Mouse (Mus musculus) mouse embryonic stem cell (cell line): ENCODE measurements around the gene Ulk4.

ENCODE experiments used
- in situ Hi-C, 2 experiments: fragments of 300-500 bp; cut with MboI; formaldehyde crosslinking; loops; 1 replicate in 1 of 2; 3 replicates in 1 of 2; pipeline ENCODE4 v1.14.3; 2019 to 2020; ENCODE audit warnings: low sequenced_read_pairs in 2 of 2, low pct_unique_long_range_greater_than_20kb in 1 of 2, mixed read lengths in 1 of 2; ENCODE audit not compliant: unreplicated experiment in 1 of 2

The Ulk4 gene

GRCm38 (mm10) chr9:120985524-120985923 is 291.5 kb downstream of the Ulk4 start:
- in situ Hi-C loops: no loop called here

- in situ Hi-C loops: no loop called here
These were observed 292.0 kb downstream of the Ulk4 start for GRCm38 (mm10) chr9:120985009-120985408.

- in situ Hi-C loops: no loop called here
These were observed 292.5 kb downstream of the Ulk4 start for GRCm38 (mm10) chr9:120984509-120984908.

- in situ Hi-C loops: no loop called here
These were observed 293.1 kb downstream of the Ulk4 start for GRCm38 (mm10) chr9:120983849-120984248.

GRCm38 (mm10) chr9:120981777-120982176 is 295.2 kb downstream of the Ulk4 start:
- in situ Hi-C loops: no loop called here

GRCm38 (mm10) chr9:120976856-120977255 is 300.1 kb downstream of the Ulk4 start:
- in situ Hi-C loops: no loop called here

- in situ Hi-C loops: no loop called here
These were observed 300.8 kb downstream of the Ulk4 start for GRCm38 (mm10) chr9:120976158-120976557.

- in situ Hi-C loops: no loop called here
These were observed 302.8 kb downstream of the Ulk4 start for GRCm38 (mm10) chr9:120974209-120974608.

GRCm38 (mm10) chr9:120973026-120973515 is 303.9 kb downstream of the Ulk4 start:
- in situ Hi-C loops: no loop called here

- in situ Hi-C loops: no loop called here
These were observed 312.0 kb downstream of the Ulk4 start for GRCm38 (mm10) chr9:120965007-120965406.

- in situ Hi-C loops: no loop called here
These were observed 312.8 kb downstream of the Ulk4 start for GRCm38 (mm10) chr9:120964224-120964623.

GRCm38 (mm10) chr9:120963720-120964119 is 313.3 kb downstream of the Ulk4 start:
- in situ Hi-C loops: no loop called here

- in situ Hi-C loops: no loop called here
These were observed 313.9 kb downstream of the Ulk4 start for GRCm38 (mm10) chr9:120963104-120963503.

- in situ Hi-C loops: no loop called here
These were observed 314.9 kb downstream of the Ulk4 start for GRCm38 (mm10) chr9:120961969-120962700.

GRCm38 (mm10) chr9:120961466-120961865 is 315.5 kb downstream of the Ulk4 start:
- in situ Hi-C loops: no loop called here

GRCm38 (mm10) chr9:120960611-120961010 is 316.4 kb downstream of the Ulk4 start:
- in situ Hi-C loops: no loop called here

- in situ Hi-C loops: no loop called here
These were observed 317.8 kb downstream of the Ulk4 start for GRCm38 (mm10) chr9:120959225-120959624.

- in situ Hi-C loops: no loop called here
These were observed 318.4 kb downstream of the Ulk4 start for GRCm38 (mm10) chr9:120958560-120958959.

- in situ Hi-C loops: no loop called here
These were observed 318.9 kb downstream of the Ulk4 start for GRCm38 (mm10) chr9:120958051-120958450.

- in situ Hi-C loops: no loop called here
These were observed 325.1 kb downstream of the Ulk4 start for GRCm38 (mm10) chr9:120951947-120952346.
